Mouse (Mus musculus) testis, adult 2 months (tissue): Measurements from ENCODE around the gene Ddx56.

Source experiments
- CTCF ChIP-seq: fragments of 200-500 bp; IDR thresholded peaks from 2 replicates; pipeline ENCODE4 v1.5.1; 2012; ENCODE audit warnings: low read depth, mild to moderate bottlenecking, inconsistent platforms, low read length, moderate library complexity; ENCODE audit not compliant: control insufficient read depth, insufficient read depth, insufficient replicate concordance
- POLR2A ChIP-seq: fragments of 200-500 bp; IDR thresholded peaks from 2 replicates; pipeline ENCODE4 v1.6.1; 2012; ENCODE audit warnings: low read depth, mild to moderate bottlenecking, inconsistent platforms, low read length, moderate library complexity; ENCODE audit not compliant: control insufficient read depth

- TF ChIP-seq POLR2A (no peak), CTCF (no peak)
These were observed 35.2 kb upstream of the Ddx56 start for GRCm38 (mm10) chr11:6302793-6303192.
